12 mouse cellular contexts compared by ENCODE assay signal in genomic region chr5:114550886-114551492, GRCm38 (mm10). TPM values are rescaled to one million over a fixed set of nuclear protein-coding genes. Genes with fewer than 3 reads are reported as not detected.
DNase-seq lines count a peak whose midpoint lies in the region; ATAC-seq lines count a peak whose summit lies in the region.
"Had no signal": no experiment of that assay in that cellular context is flagged by ENCODE, and none has a peak within 500 bp of the region (broad histone marks: within the 10 kb centered on the region; RNA-seq: fewer than 3 reads in every experiment).

No protein-coding gene starts in this region.

- peak; percentile 16; the same call in 1 of the 2 replicates for ATAC-seq in kidney, embryonic 14.5 days (ENCODE audit: low FRiP score, low TSS enrichment)
- ATAC-seq in forebrain, embryonic 13.5 days: no peak
- peak; percentile 77 for ATAC-seq in intestine, embryonic 16.5 days
- ATAC-seq in neural tube, embryonic 12.5 days (ENCODE audit: low FRiP score, low read depth): no peak

- H3K4me3 ChIP-seq in kidney, embryonic 14.5 days (ENCODE audit: low read length): no peak overlapping the region
- no peak overlapping the region for H3K4me3 ChIP-seq in forebrain, embryonic 13.5 days
- no peak overlapping the region for H3K4me3 ChIP-seq in intestine, embryonic 16.5 days (ENCODE audit: low read length)
- H3K4me3 ChIP-seq in neural tube, embryonic 12.5 days: 0 out of 2 replicates have a peak overlapping the region, but pooled peaks have one; percentile 3
- H3K4me3 ChIP-seq: lung, embryonic 15.5 days had no signal

- 6% methylated on average over 6 of the region's 6 CpGs for WGBS in kidney, embryonic 14.5 days
- WGBS in forebrain, embryonic 13.5 days: 18% methylated on average over 6 of the region's 6 CpGs
- WGBS in intestine, embryonic 16.5 days: 12% methylated on average over 6 of the region's 6 CpGs
- 8% methylated on average over 6 of the region's 6 CpGs for WGBS in neural tube, embryonic 12.5 days

- DNase-seq in kidney, adult 11 months: no peak
- DNase-seq in testis, postnatal 14 days (ENCODE audit: low spot score): no peak
- DNase-seq in B cell, adult 2 months: no peak
- DNase-seq: cerebellum, adult 2 months; heart, adult 11 months; kidney, adult 18-20 months; right cerebral cortex, postnatal 4 days had no signal

- no peak overlapping the region for H3K9ac ChIP-seq in kidney, embryonic 14.5 days (ENCODE audit: low read depth, low read length)
- peak overlapping the region; percentile 21; the same call in 1 of the 2 replicates for H3K9ac ChIP-seq in forebrain, embryonic 13.5 days
- H3K9ac ChIP-seq in intestine, embryonic 16.5 days (ENCODE audit: low read depth, low read length): no peak overlapping the region
- no peak overlapping the region for H3K9ac ChIP-seq in neural tube, embryonic 12.5 days
- H3K9ac ChIP-seq: lung, embryonic 15.5 days had no signal

- H3K4me1 ChIP-seq in kidney, embryonic 14.5 days (ENCODE audit: control insufficient read depth, insufficient read depth, low read length): peaks cover 20% of the 10 kb centered on the region
- H3K4me1 ChIP-seq in forebrain, embryonic 13.5 days: peaks cover 19% of the 10 kb centered on the region
- H3K4me1 ChIP-seq in intestine, embryonic 16.5 days (ENCODE audit: control insufficient read depth, insufficient read depth, low read length): peaks cover 33% of the 10 kb centered on the region
- peaks cover 27% of the 10 kb centered on the region for H3K4me1 ChIP-seq in neural tube, embryonic 12.5 days

- H3K27me3 ChIP-seq in kidney, embryonic 14.5 days (ENCODE audit: control insufficient read depth, insufficient read depth, low read length): no peaks in the 10 kb centered on the region
- no peaks in the 10 kb centered on the region for H3K27me3 ChIP-seq in forebrain, embryonic 13.5 days
- H3K27me3 ChIP-seq in intestine, embryonic 16.5 days (replicated peaks; ENCODE audit: control insufficient read depth, insufficient read depth, low read length): no peaks in the 10 kb centered on the region
- H3K27me3 ChIP-seq in neural tube, embryonic 12.5 days (replicated peaks): no peaks in the 10 kb centered on the region
- H3K27me3 ChIP-seq: lung, embryonic 15.5 days had no signal

- H3K27ac ChIP-seq in kidney, embryonic 14.5 days (ENCODE audit: low read depth, low read length): peak overlapping the region; percentile 65; the same call in 1 of the 2 replicates
- no peak overlapping the region; the same call in 1 of the 2 replicates for H3K27ac ChIP-seq in forebrain, embryonic 13.5 days
- peak overlapping the region; percentile 70 for H3K27ac ChIP-seq in intestine, embryonic 16.5 days (ENCODE audit: low read length)
- H3K27ac ChIP-seq in neural tube, embryonic 12.5 days: no peak overlapping the region
- H3K27ac ChIP-seq: lung, embryonic 15.5 days had no signal

- H3K4me2 ChIP-seq in kidney, embryonic 14.5 days (replicated peaks; ENCODE audit: low read depth, low read length): no peak overlapping the region
- no peak overlapping the region for H3K4me2 ChIP-seq in forebrain, embryonic 13.5 days
- H3K4me2 ChIP-seq in intestine, embryonic 16.5 days (ENCODE audit: low read depth, low read length): no peak overlapping the region; the same call in 1 of the 2 replicates
- H3K4me2 ChIP-seq in neural tube, embryonic 12.5 days (replicated peaks): no peak overlapping the region; the same call in 1 of the 2 replicates
- H3K4me2 ChIP-seq: lung, embryonic 15.5 days had no signal

- no peaks in the 10 kb centered on the region for H3K36me3 ChIP-seq in kidney, embryonic 14.5 days (ENCODE audit: control insufficient read depth, insufficient read depth, low read length)
- H3K36me3 ChIP-seq in forebrain, embryonic 13.5 days (ENCODE audit: poor library complexity, severe bottlenecking): no peaks in the 10 kb centered on the region
- no peaks in the 10 kb centered on the region for H3K36me3 ChIP-seq in intestine, embryonic 16.5 days (ENCODE audit: control insufficient read depth, insufficient read depth, low read length)
- no peaks in the 10 kb centered on the region for H3K36me3 ChIP-seq in neural tube, embryonic 12.5 days
- H3K36me3 ChIP-seq: lung, embryonic 15.5 days had no signal

- no peaks in the 10 kb centered on the region for H3K9me3 ChIP-seq in kidney, embryonic 14.5 days (ENCODE audit: control insufficient read depth, low read length)
- H3K9me3 ChIP-seq in forebrain, embryonic 13.5 days (replicated peaks): peaks cover 3% of the 10 kb centered on the region
- peaks cover 4% of the 10 kb centered on the region; the same call in 1 of the 2 replicates for H3K9me3 ChIP-seq in intestine, embryonic 16.5 days (ENCODE audit: control insufficient read depth, low read length)
- H3K9me3 ChIP-seq in neural tube, embryonic 12.5 days: 0 out of 2 replicates have a peak, but pooled peaks cover 3% of the 10 kb centered on the region
- H3K9me3 ChIP-seq: lung, embryonic 15.5 days had no signal

RNA-seq across cellular contexts. Expression of gene Fam222a, which starts 16.8 kb away (rescaled TPM):
- polyA plus RNA-seq in kidney, embryonic 14.5 days (2014; fragmentation: Nextera tagmentation; extraction: Ambion mirVana): 5.6 and 5.8 TPM in 2 replicates
- 4.8 and 4.9 TPM in 2 replicates for polyA plus RNA-seq in forebrain, embryonic 13.5 days (2015; fragmentation: Nextera tagmentation; extraction: Ambion mirVana)
- 3.9 and 5.8 TPM in 2 replicates for polyA plus RNA-seq in intestine, embryonic 16.5 days (2015; fragmentation: Nextera tagmentation; extraction: Ambion mirVana)
- polyA plus RNA-seq in neural tube, embryonic 12.5 days (2016; fragmentation: Nextera tagmentation; extraction: Ambion mirVana): 7.2 and 8.0 TPM in 2 replicates

Comparison
In these comparisons a context has a peak if more than half of its experiments do, and no peak if none do; other contexts are left out.
1. ATAC-seq: peak in kidney, embryonic 14.5 days (single experiment) and intestine, embryonic 16.5 days (single experiment); none in forebrain, embryonic 13.5 days (single experiment) and neural tube, embryonic 12.5 days (single experiment).
2. H3K27ac ChIP-seq: peak in kidney, embryonic 14.5 days (single experiment) and intestine, embryonic 16.5 days (single experiment); none in forebrain, embryonic 13.5 days (single experiment) and neural tube, embryonic 12.5 days (single experiment).